9 mouse cellular contexts compared by ENCODE assay signal in the genomic region with DNA sequence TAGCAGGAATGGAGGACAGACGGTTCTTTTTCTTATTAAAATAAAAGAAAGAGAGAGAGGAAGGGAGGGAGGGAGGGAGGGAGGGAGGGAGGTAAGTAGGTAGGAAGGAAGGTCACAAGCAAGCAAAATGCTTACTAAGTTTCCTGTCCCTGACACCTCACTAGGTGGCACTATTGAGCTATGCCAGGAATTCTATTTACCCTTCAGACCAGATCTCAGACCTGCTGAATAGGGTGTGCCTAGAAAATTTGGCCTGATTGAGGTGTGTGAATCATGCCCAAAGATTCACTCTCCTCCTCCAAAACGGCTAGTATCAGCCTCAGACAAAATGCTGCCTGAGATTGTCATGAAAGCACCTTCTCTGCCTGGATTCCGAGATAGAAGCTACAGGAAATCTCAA. TPM values are rescaled to one million over a fixed set of nuclear protein-coding genes. Genes with fewer than 3 reads are reported as not detected.
DNase-seq lines count a peak whose midpoint lies in the region; ATAC-seq and TF ChIP-seq lines count a peak whose summit lies in the region.
"Had no signal": no experiment of that assay in that cellular context is flagged by ENCODE, and none has a peak within 500 bp of the region (broad histone marks: within the 10 kb centered on the region; RNA-seq: fewer than 3 reads in every experiment).

No protein-coding gene starts in this region.

- peak; percentile 12 for DNase-seq in midbrain, embryonic 10.5 days (ENCODE audit: low spot score)
- DNase-seq in Patski (ENCODE audit: low read depth, low spot score), result no peak
- peak; percentile 10 to 54 for DNase-seq in cerebellum, postnatal 25 days
- DNase-seq in layer of hippocampus, postnatal 14 days (ENCODE audit: low spot score in 2 of 2), result peak; percentile 21 to 43
- peak; percentile 66 for DNase-seq in mesoderm, embryonic 11.5 days (ENCODE audit: low read depth, low spot score)
- DNase-seq in thymus, postnatal 25 days, result peak; percentile 24

- ATAC-seq in midbrain, embryonic 13.5 days, result no peak
- ATAC-seq in Patski, result no peak
- ATAC-seq in granulocyte monocyte progenitor cell, adult 5-6 weeks (replicated peaks; ENCODE audit: poor library complexity, severe bottlenecking), result peak; percentile 89

- no peak overlapping the region for H3K9ac ChIP-seq in midbrain, embryonic 13.5 days (replicated peaks)
- H3K9ac ChIP-seq: neural tube, embryonic 12.5 days had no signal

- peak; percentile 72 for TF ChIP-seq CTCF in Patski (IDR thresholded peaks at IDR 0.05)

- H3K36me3 ChIP-seq in midbrain, embryonic 10.5 days, result no peaks in the 10 kb centered on the region
- H3K36me3 ChIP-seq in midbrain, embryonic 13.5 days, result no peaks in the 10 kb centered on the region
- H3K36me3 ChIP-seq: neural tube, embryonic 12.5 days had no signal

- H3K27ac ChIP-seq in midbrain, embryonic 10.5 days (replicated peaks), result no peak overlapping the region
- H3K27ac ChIP-seq in midbrain, embryonic 13.5 days, result no peak overlapping the region
- H3K27ac ChIP-seq: neural tube, embryonic 12.5 days had no signal

- no peak overlapping the region for H3K4me3 ChIP-seq in midbrain, embryonic 10.5 days
- H3K4me3 ChIP-seq in midbrain, embryonic 13.5 days (replicated peaks), result no peak overlapping the region
- H3K4me3 ChIP-seq: neural tube, embryonic 12.5 days had no signal

- CTCF ChIA-PET in Patski (lab: Charles Lee), result interaction anchor here (0.7 to 2.7 kb wide), 12 partner anchors 15 to 275 kb away, joined by 3 to 17 read pairs (median 5); partner anchors contain the start of gene Vegfd

- 35% methylated on average over 3 of the region's 3 CpGs for WGBS in midbrain, embryonic 10.5 days
- WGBS in midbrain, embryonic 13.5 days, result 37% methylated on average over 3 of the region's 3 CpGs

- no peaks in the 10 kb centered on the region for H3K9me3 ChIP-seq in midbrain, embryonic 10.5 days (replicated peaks)
- H3K9me3 ChIP-seq in midbrain, embryonic 13.5 days, result no peaks in the 10 kb centered on the region
- H3K9me3 ChIP-seq: neural tube, embryonic 12.5 days had no signal

- H3K27me3 ChIP-seq in midbrain, embryonic 10.5 days (ENCODE audit: low read depth, poor library complexity, severe bottlenecking), result peaks cover 88% of the 10 kb centered on the region
- peaks cover 20% of the 10 kb centered on the region; the same call in 1 of the 2 replicates for H3K27me3 ChIP-seq in midbrain, embryonic 13.5 days
- peaks cover 28% of the 10 kb centered on the region for H3K27me3 ChIP-seq in Patski
- H3K27me3 ChIP-seq: neural tube, embryonic 12.5 days had no signal

- in situ Hi-C loops in Patski (cut with MboI; ENCODE audit: low pct_unique_long_range_greater_than_20kb), result loop anchor here (5.0 to 10.0 kb wide), 3 partner anchors 101 to 263 kb away; no protein-coding TSS in a partner anchor

- POLR2A ChIA-PET in Patski (lab: Charles Lee), result no interaction called here

- no peaks in the 10 kb centered on the region for H3K4me1 ChIP-seq in midbrain, embryonic 10.5 days
- no peaks in the 10 kb centered on the region for H3K4me1 ChIP-seq in midbrain, embryonic 13.5 days (replicated peaks)
- H3K4me1 ChIP-seq: neural tube, embryonic 12.5 days had no signal

- H3K4me2 ChIP-seq in midbrain, embryonic 13.5 days (replicated peaks), result no peak overlapping the region
- H3K4me2 ChIP-seq: neural tube, embryonic 12.5 days had no signal

RNA-seq across cellular contexts. Expression of gene Ace2, which starts 44.7 kb away (rescaled TPM):
- polyA plus RNA-seq in midbrain, embryonic 10.5 days (2016; fragmentation: Nextera tagmentation; extraction: Ambion mirVana), result 0.09 and 0.36 TPM in 2 replicates
- polyA plus RNA-seq in midbrain, embryonic 13.5 days (2015; fragmentation: Nextera tagmentation; extraction: Ambion mirVana), result 0.05 and 0.18 TPM in 2 replicates
- 0.24 TPM for polyA plus RNA-seq in Patski (2021)
- not detected in 2 replicates for total RNA-seq in granulocyte monocyte progenitor cell, adult 5-6 weeks (2014; fragmentation: Nextera tagmentation)
- not detected in 2 replicates for total RNA-seq in granulocyte monocyte progenitor cell, adult 5-6 weeks (2017)
- 1 to 10 TPM; 1.4 to 1.8 TPM for total RNA-seq in layer of hippocampus, postnatal 14 days (2021)
- polyA plus RNA-seq: neural tube, embryonic 12.5 days had no signal
